Mouse (Mus musculus): ENCODE data around the gene Msx2.
A peak's percentile ranks its signal among the peaks of the same experiment; 100 is the strongest.

Gene Msx2

GRCm38 (mm10) chr13:53472614-53473124 is at the start of gene Msx2:
Msx2 (minus strand) TSS chr13:53473074.
- DNase-seq: peak; percentile 26

GRCm38 (mm10) chr13:53521468-53521867 is 48.6 kb upstream of the Msx2 start:
- no peak for DNase-seq

DNA sequence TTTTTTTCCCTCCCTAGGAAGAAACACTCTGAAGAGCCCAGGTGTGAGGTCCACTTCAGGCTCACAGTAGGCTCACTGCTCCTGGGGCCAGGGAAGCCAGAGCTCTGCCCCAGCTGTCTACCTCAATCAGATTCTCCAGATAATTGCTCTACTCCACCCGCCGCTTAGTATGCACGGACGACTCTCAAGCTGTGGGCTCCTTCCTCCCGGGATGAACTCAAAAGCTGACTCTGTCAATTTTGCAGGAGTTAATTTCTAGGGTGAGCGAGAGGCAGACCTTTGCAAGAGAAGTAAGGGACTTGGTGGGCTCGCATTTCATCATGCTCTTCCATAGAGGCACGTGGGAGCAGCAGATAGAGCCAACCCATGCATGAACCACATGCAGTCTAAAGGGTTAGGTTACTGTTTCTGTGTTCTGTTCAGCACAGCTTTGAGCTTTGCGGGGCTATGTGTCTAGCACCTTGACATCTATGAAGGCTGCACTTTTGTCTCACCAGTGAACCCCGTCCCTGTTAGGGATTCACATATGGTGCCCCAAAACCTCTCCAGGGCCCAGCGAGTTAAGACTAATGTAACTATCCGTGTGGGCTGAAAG is 47.6 kb upstream of the Msx2 start:
- no peak for DNase-seq

DNA sequence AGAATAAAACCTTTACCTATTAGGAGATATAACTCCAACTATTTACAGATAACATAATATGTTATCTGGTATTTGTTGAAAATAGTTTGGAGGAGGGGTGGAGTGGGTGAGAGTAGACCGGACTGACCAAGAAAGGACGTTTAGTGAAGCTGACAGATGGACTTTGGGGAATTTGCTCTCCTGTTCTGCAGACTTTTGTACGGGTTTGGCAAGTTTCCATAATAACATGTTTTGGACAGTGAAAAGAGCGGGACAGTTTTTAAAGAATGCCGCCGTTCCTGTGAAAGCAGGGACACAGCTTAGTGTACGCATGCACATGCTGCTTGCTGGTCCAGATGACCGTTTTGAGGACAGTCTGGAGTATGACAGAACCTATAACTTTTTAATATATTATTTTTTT is 46.9 kb upstream of the Msx2 start:
- no peak for DNase-seq

- DNase-seq: no peak
Measured at GRCm38 (mm10) chr13:53518306-53518705, 45.4 kb upstream of the Msx2 start.

GRCm38 (mm10) chr13:53514574-53514973 is 41.7 kb upstream of the Msx2 start:
- DNase-seq: no peak

GRCm38 (mm10) chr13:53511366-53511765 is 38.5 kb upstream of the Msx2 start:
- DNase-seq: no peak

GRCm38 (mm10) chr13:53502406-53502805 is 29.5 kb upstream of the Msx2 start:
- DNase-seq: no peak

- DNase-seq: no peak
Measured at GRCm38 (mm10) chr13:53501561-53502253, 28.8 kb upstream of the Msx2 start.

- no peak for DNase-seq
Measured at GRCm38 (mm10) chr13:53501057-53501456, 28.2 kb upstream of the Msx2 start.

- no peak for DNase-seq
Measured at GRCm38 (mm10) chr13:53486512-53486911, 13.6 kb upstream of the Msx2 start.

- peak; percentile 12 for DNase-seq
Measured at GRCm38 (mm10) chr13:53475701-53476188, 2.9 kb upstream of the Msx2 start.

DNA sequence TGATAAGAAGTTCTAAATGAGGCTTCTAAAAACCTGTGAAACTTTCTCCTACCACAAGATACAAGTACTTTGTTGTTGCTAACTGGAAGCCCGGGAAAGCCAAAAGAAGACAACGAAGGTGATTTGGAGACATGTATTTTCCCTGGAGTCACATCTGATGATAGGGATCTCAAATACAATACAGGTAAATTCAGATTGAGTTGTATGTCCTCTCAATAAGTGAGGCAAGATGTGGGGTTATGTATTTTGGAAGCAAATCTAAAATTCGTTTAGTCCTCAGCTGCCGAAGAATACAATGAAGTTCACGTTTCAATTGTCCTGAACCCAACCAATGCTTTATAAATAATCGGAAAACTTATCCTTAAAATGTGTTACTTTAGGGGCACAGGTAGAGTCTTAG is 1.6 kb upstream of the Msx2 start:
- DNase-seq: no peak

- no peak for DNase-seq
Measured at GRCm38 (mm10) chr13:53473991-53474390, 1.1 kb upstream of the Msx2 start.

GRCm38 (mm10) chr13:53473291-53473690 is 417 bp upstream of the Msx2 start:
- DNase-seq: no peak

DNA sequence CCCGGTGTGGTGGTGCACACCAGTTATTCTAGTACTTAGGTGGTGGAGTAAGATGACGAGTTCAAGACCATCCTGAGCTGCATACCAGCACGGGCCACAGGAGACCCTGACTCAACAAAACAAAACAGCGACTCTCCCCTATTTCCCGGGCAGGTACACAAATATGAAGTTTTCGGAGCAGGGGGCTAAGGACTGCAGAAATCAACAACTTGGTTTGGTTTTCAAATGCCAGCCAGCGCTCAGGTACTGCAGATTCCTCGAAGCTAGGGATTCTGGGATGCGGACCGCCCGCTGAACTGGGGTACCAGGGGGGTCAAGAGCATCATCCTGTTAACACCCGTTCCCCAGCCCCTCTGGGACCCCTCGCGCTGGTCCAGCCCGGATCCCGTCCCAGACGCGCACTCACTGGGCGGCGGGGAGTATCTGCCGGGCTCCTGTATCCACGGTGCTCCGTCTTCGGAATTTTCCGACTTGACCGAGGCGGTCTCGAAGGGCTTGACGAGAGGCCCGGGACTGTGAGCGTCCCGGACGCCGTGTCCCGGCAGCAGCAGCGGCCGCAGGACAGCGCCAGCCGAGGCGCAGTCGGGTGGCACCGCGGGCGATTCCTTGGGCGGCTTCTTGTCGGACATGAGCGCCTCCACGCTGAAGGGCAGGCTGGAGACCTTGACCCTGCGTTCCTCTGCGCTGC is 804 bp downstream of the Msx2 start:
- DNase-seq: no peak

GRCm38 (mm10) chr13:53471411-53471810 is 1.5 kb downstream of the Msx2 start:
- DNase-seq: no peak

GRCm38 (mm10) chr13:53470437-53471151 is 2.3 kb downstream of the Msx2 start:
- DNase-seq: no peak

- no peak for DNase-seq
Measured at GRCm38 (mm10) chr13:53469756-53470155, 3.1 kb downstream of the Msx2 start.

GRCm38 (mm10) chr13:53468171-53468570 is 4.7 kb downstream of the Msx2 start:
- DNase-seq: no peak

GRCm38 (mm10) chr13:53466189-53466866 is 6.5 kb downstream of the Msx2 start:
- DNase-seq: no peak

DNA sequence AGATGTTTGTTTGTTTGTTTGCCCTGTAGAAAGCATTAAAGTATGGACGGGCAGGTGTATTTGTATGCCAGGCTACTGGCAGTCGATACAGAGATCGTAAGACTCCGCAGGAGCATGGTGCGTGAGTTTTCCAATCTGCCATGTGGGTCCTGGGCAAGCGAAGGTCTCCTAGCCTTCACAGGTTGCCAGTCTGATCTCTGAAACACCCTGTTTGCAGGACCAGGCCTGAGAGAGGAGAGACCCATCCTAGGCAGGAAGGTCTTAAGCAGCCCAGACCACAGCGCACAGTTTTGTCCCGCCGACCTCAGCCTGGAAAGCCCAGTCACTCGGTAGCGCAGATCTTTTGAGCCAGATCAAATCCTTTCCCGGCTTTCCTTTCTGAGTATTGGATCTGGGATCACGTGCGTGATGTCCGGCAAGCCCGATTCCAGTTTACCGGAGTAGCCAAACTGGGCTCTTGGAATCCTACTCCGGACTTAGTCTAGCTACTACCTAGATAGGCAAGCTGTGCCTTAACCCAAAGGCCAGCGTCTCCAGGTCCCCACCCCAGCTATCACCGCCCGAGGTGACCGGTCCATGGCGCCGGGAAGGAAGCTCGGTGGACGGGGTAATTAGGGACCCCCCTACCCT is 7.6 kb downstream of the Msx2 start:
- DNase-seq: no peak
